Mouse (Mus musculus): ENCODE measurements around the gene Tmem53.

Gene Tmem53

DNA sequence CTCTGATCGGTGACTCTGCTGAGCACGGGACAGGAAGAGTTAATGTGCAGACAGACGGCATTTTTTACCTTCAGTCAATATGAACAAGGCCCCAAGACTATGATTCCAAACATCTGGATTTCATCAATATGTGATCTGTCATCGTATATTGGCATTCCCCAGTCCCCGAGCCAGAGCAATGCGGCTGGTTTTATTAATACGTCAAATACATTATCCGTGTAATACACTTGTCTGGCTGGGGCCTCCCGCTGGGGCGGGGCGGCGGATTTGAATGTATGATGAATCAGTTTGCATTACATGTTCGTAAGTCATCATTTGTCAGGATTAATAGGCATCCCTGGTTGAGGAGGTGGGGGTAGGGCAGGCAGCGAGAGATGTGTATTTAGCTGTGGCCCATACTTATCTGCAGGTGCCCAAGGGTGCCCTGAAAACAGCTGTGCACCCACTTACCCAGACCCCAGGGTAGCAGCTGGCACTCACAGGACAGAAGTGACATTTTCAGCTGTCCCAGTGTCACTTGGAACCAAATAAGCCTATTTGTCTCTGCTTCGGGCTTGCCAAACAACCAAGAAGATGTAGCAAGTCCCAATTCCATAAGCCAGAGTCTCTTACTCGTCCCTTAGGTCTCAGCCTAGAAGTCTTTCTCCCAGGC lies 63.2 kb downstream of the Tmem53 start:
- DNase-seq (ENCODE audit: low read depth, low spot score), result no peak

DNA sequence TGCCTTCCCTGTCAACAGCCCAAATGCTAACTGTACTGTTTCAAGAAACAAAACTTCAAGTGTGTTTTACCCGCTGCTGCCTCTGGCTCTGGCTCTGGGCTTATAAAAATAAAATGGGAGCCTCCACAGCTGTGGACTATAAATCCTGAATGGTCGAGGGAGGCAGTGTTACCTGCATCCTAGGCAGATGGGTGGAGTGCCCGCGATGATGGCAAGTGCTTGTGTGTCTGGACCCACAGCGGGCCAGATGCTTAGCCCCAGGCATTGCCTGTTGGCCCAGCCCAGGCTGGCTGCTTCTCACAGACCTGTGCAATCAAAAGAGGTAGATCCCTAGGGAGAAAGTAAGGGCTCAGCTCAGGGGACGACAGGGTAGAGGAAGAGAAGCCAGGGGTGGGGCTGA lies 65.0 kb downstream of the Tmem53 start:
- no peak for DNase-seq (ENCODE audit: low read depth, low spot score)

DNA sequence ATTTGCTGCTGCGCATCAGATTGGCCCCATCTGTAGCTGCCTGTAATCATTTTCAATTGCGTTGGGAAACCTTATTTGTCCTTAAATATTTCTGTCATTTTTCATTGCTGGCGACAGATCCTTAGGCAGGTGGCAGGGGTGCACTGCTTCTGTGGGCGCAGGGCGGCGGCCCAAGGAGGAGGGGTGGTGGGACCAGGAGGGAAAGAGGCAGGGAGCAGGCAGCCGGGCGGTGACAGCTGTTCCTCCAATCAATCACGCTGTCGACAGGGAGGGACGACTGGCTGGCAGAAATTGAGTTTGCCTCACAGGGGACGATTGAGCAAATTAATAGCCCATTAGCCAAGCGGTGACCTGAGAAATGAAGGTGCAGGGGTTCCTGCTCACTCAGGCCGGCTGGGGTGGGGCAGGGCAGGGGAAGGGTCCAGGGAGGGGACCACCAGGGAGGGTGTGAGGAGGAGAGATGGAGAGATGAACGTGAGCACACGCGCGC lies 66.0 kb downstream of the Tmem53 start:
- no peak for DNase-seq (ENCODE audit: low read depth, low spot score)
